Mouse (Mus musculus) limb, embryonic 11.5 days (tissue): ENCODE data around the gene Rmi1. TPM values are rescaled to one million over a fixed set of nuclear protein-coding genes. Genes with fewer than 3 reads are reported as not detected.

ENCODE experiments used
- ATAC-seq: fragments of 200-750 bp; cut with Nextera tagmentation; 2 replicates; pipeline ENCODE4 v1.8.0; 2017; ENCODE audit warnings: low read depth; ENCODE audit not compliant: insufficient number of reproducible peaks, low FRiP score, low TSS enrichment
- DNase-seq: peaks from one replicate; pipeline ENCODE4 v3.0.0-alpha.2; 2015; ENCODE audit warnings: low spot score
- H3K27ac ChIP-seq: fragments of 300-500 bp; sonication (generic); replicated peaks from 2 replicates; pipeline ENCODE4 v1.5.1; 2014; ENCODE audit warnings: low read depth, mild to moderate bottlenecking, low read length
- H3K27me3 ChIP-seq: fragments of 300-500 bp; sonication (generic); 2 replicates; pipeline ENCODE4 v1.6.1; 2014; ENCODE audit warnings: mild to moderate bottlenecking, low read length, mixed read lengths; ENCODE audit not compliant: control insufficient read depth, insufficient read depth
- H3K36me3 ChIP-seq: fragments of 300-500 bp; sonication (generic); 2 replicates; pipeline ENCODE4 v1.6.1; 2014; ENCODE audit warnings: mild to moderate bottlenecking, low read length, moderate library complexity, mixed read lengths; ENCODE audit not compliant: control insufficient read depth, insufficient read depth
- H3K4me1 ChIP-seq: fragments of 300-500 bp; sonication (generic); 2 replicates; pipeline ENCODE4 v1.6.1; 2014; ENCODE audit warnings: low read length, mixed read lengths; ENCODE audit not compliant: control insufficient read depth, insufficient read depth
- H3K4me2 ChIP-seq: fragments of 300-500 bp; sonication (generic); 2 replicates; pipeline ENCODE4 v1.6.1; 2014; ENCODE audit warnings: low read depth, mild to moderate bottlenecking, moderate library complexity; ENCODE audit not compliant: severe bottlenecking
- H3K4me3 ChIP-seq: fragments of 300-500 bp; sonication (generic); 2 replicates; pipeline ENCODE4 v1.5.1; 2014; ENCODE audit warnings: low read depth, low read length
- H3K9ac ChIP-seq: fragments of 300-500 bp; sonication (generic); 2 replicates; pipeline ENCODE4 v1.6.1; 2014; ENCODE audit warnings: mild to moderate bottlenecking, low read length
- H3K9me3 ChIP-seq: fragments of 300-500 bp; sonication (generic); 2 replicates; pipeline ENCODE4 v1.6.1; 2016; ENCODE audit warnings: low read length; ENCODE audit not compliant: control insufficient read depth
- WGBS: fragments of 180-500 bp; shearing (Covaris S2); extraction: QIAGEN DNeasy Blood & Tissue Kit; methylation state at CpG from one replicate; pipeline ENCODE4 v1.1.7; 2014; 5-methylcytosine and 5-hydroxymethylcytosine counted together
- polyA plus RNA-seq: library from polyadenylated mRNA; unstranded; fragments of >200 nt; fragmentation: Nextera tagmentation; extraction: Ambion mirVana; gene quantifications from 2 replicates; pipeline ENCODE4 v1.2.1, GENCODE M21; 2014

The Rmi1 gene
- polyA plus RNA-seq, 1 experiment from 2014 or later = 33.2 TPM

- Histone ChIP-seq H3K36me3 (no peaks in the 10 kb centered on the region), H3K4me1 (no peaks in the 10 kb centered on the region), H3K9ac (no peak overlapping the region), H3K27me3 (no peaks in the 10 kb centered on the region), H3K4me3 (no peak overlapping the region), H3K27ac (no peak overlapping the region), H3K9me3 (no peaks in the 10 kb centered on the region; the same call in 1 of the 2 replicates), H3K4me2 (no peak overlapping the region)
- ATAC-seq (no peak), DNase-seq (no peak)
- WGBS = 67% methylated on average over 6 of the region's 6 CpGs
These were observed 13.3 kb downstream of the Rmi1 start for GRCm38 (mm10) chr13:58415374-58415773.

GRCm38 (mm10) chr13:58415838-58416237, 13.8 kb downstream of the Rmi1 start:
- Histone ChIP-seq H3K27me3 (no peaks in the 10 kb centered on the region), H3K9me3 (no peaks in the 10 kb centered on the region; the same call in 1 of the 2 replicates), H3K36me3 (no peaks in the 10 kb centered on the region), H3K4me1 (no peaks in the 10 kb centered on the region), H3K4me2 (no peak overlapping the region), H3K27ac (no peak overlapping the region), H3K9ac (no peak overlapping the region), H3K4me3 (no peak overlapping the region)
- 69% methylated on average over 5 of the region's 5 CpGs for WGBS
- ATAC-seq (no peak), DNase-seq (no peak)

GRCm38 (mm10) chr13:58418656-58419055, 16.6 kb downstream of the Rmi1 start:
- 93% methylated on average over 4 of the region's 4 CpGs for WGBS
- Histone ChIP-seq H3K27ac (no peak overlapping the region), H3K9me3 (no peaks in the 10 kb centered on the region; the same call in 1 of the 2 replicates), H3K36me3 (no peaks in the 10 kb centered on the region), H3K27me3 (no peaks in the 10 kb centered on the region), H3K4me3 (no peak overlapping the region), H3K4me1 (no peaks in the 10 kb centered on the region), H3K4me2 (no peak overlapping the region), H3K9ac (no peak overlapping the region)
- DNase-seq (no peak), ATAC-seq (no peak)

- 90% methylated on average over 1 of the region's 1 CpGs for WGBS
- DNase-seq = no peak
- Histone ChIP-seq H3K4me3 (no peak overlapping the region), H3K36me3 (no peaks in the 10 kb centered on the region), H3K9ac (no peak overlapping the region), H3K27me3 (no peaks in the 10 kb centered on the region), H3K4me1 (no peaks in the 10 kb centered on the region), H3K27ac (no peak overlapping the region), H3K9me3 (no peaks in the 10 kb centered on the region; the same call in 1 of the 2 replicates), H3K4me2 (no peak overlapping the region)
- ATAC-seq = no peak
These were observed 17.2 kb downstream of the Rmi1 start for GRCm38 (mm10) chr13:58419266-58419665.

- no peak for DNase-seq
- no peaks in the 10 kb centered on the region for H3K4me1 ChIP-seq
- H3K4me2 ChIP-seq = no peak overlapping the region
- no peaks in the 10 kb centered on the region for H3K36me3 ChIP-seq
- 81% methylated on average over 4 of the region's 4 CpGs for WGBS
- no peak overlapping the region for H3K9ac ChIP-seq
- no peaks in the 10 kb centered on the region for H3K27me3 ChIP-seq
- no peak for ATAC-seq
- no peak overlapping the region for H3K27ac ChIP-seq
- no peaks in the 10 kb centered on the region; the same call in 1 of the 2 replicates for H3K9me3 ChIP-seq
- no peak overlapping the region for H3K4me3 ChIP-seq
These were observed 19.0 kb downstream of the Rmi1 start for GRCm38 (mm10) chr13:58421026-58421425.

- ATAC-seq = no peak
- 89% methylated on average over 4 of the region's 4 CpGs for WGBS
- H3K27me3 ChIP-seq = no peaks in the 10 kb centered on the region
These were observed 20.2 kb downstream of the Rmi1 start for GRCm38 (mm10) chr13:58422242-58422641.

GRCm38 (mm10) chr13:58423061-58423660, 21.1 kb downstream of the Rmi1 start:
- no peaks in the 10 kb centered on the region for H3K4me1 ChIP-seq
- no peak overlapping the region for H3K9ac ChIP-seq
- DNase-seq = no peak
- ATAC-seq = no peak
- 68% methylated on average over 10 of the region's 10 CpGs for WGBS
- H3K27ac ChIP-seq = no peak overlapping the region
- no peak overlapping the region for H3K4me3 ChIP-seq
- no peak overlapping the region for H3K4me2 ChIP-seq
- no peaks in the 10 kb centered on the region for H3K27me3 ChIP-seq
- no peaks in the 10 kb centered on the region for H3K9me3 ChIP-seq
- no peaks in the 10 kb centered on the region for H3K36me3 ChIP-seq

More at GRCm38 (mm10) chr13:58422242-58422641, 20.2 kb downstream of the Rmi1 start:
- no peak overlapping the region for H3K4me3 ChIP-seq
- H3K9ac ChIP-seq = no peak overlapping the region
- no peak for DNase-seq
- no peak overlapping the region for H3K27ac ChIP-seq
- no peaks in the 10 kb centered on the region; the same call in 1 of the 2 replicates for H3K9me3 ChIP-seq
- H3K36me3 ChIP-seq = no peaks in the 10 kb centered on the region
- no peak overlapping the region for H3K4me2 ChIP-seq
- H3K4me1 ChIP-seq = no peaks in the 10 kb centered on the region

GRCm38 (mm10) chr13:58439716-58440115, 37.7 kb downstream of the Rmi1 start:
- Histone ChIP-seq H3K9ac (no peak overlapping the region), H3K9me3 (no peaks in the 10 kb centered on the region), H3K4me3 (no peak overlapping the region), H3K27me3 (no peaks in the 10 kb centered on the region), H3K36me3 (no peaks in the 10 kb centered on the region), H3K27ac (no peak overlapping the region), H3K4me2 (no peak overlapping the region), H3K4me1 (no peaks in the 10 kb centered on the region)
- WGBS = 38% methylated on average over 2 of the region's 2 CpGs
- ATAC-seq = no peak
- DNase-seq = no peak

- Histone ChIP-seq H3K4me1 (no peaks in the 10 kb centered on the region), H3K36me3 (no peaks in the 10 kb centered on the region), H3K27ac (no peak overlapping the region), H3K4me3 (no peak overlapping the region), H3K9ac (no peak overlapping the region), H3K27me3 (no peaks in the 10 kb centered on the region), H3K9me3 (no peaks in the 10 kb centered on the region), H3K4me2 (no peak overlapping the region)
- ATAC-seq (no peak), DNase-seq (no peak)
- WGBS = 58% methylated on average over 4 of the region's 4 CpGs
These were observed 41.3 kb downstream of the Rmi1 start for GRCm38 (mm10) chr13:58443326-58443725.
